15 mouse cellular contexts compared by ENCODE assay signal in the genomic region with DNA sequence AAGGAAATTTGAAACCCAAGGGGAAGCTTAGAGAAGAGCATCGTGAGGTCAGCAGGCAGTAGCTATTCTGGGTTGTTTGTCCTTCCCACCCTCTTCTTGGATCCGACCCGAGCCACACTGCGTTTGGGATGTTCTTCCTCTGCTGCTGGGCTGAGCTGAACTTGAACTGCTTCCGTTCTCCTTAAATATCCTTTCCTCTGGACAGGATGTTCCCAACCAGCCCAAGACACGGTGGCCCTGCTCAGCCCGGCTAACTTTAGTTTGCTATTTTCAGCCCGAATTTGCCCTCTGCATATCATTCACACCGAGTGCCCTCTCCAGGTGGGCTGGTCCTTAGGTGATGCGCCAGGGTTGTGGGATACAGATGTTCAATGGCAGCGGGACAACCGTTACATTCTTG. TPM values are rescaled to one million over a fixed set of nuclear protein-coding genes. Genes with fewer than 3 reads are reported as not detected.
DNase-seq lines count a peak whose midpoint lies in the region; ATAC-seq lines count a peak whose summit lies in the region.
"Had no signal": no experiment of that assay in that cellular context is flagged by ENCODE, and none has a peak within 500 bp of the region (broad histone marks: within the 10 kb centered on the region; RNA-seq: fewer than 3 reads in every experiment).

No protein-coding gene starts in this region.

- H3K4me2 ChIP-seq in kidney, embryonic 14.5 days (replicated peaks; ENCODE audit: low read depth, low read length) = no peak overlapping the region
- H3K4me2 ChIP-seq in neural tube, embryonic 15.5 days = no peak overlapping the region
- H3K4me2 ChIP-seq: hindbrain, embryonic 13.5 days; stomach, embryonic 15.5 days had no signal

- intact Hi-C loops in gastrocnemius, postnatal 14 days (cut with DNase I; ENCODE audit: low total_unique reads) = no loop called here

- H3K27me3 ChIP-seq in kidney, embryonic 14.5 days (ENCODE audit: control insufficient read depth, insufficient read depth, low read length) = no peaks in the 10 kb centered on the region
- no peaks in the 10 kb centered on the region for H3K27me3 ChIP-seq in neural tube, embryonic 15.5 days (replicated peaks)
- H3K27me3 ChIP-seq: hindbrain, embryonic 13.5 days; Patski; stomach, embryonic 15.5 days had no signal

- no peak overlapping the region for H3K4me3 ChIP-seq in kidney, embryonic 14.5 days (ENCODE audit: low read length)
- H3K4me3 ChIP-seq in neural tube, embryonic 15.5 days (replicated peaks) = no peak overlapping the region
- H3K4me3 ChIP-seq: embryonic facial prominence, embryonic 10.5 days; hindbrain, embryonic 13.5 days; stomach, embryonic 15.5 days had no signal

- H3K9me3 ChIP-seq in kidney, embryonic 14.5 days (ENCODE audit: control insufficient read depth, low read length) = no peaks in the 10 kb centered on the region
- no peaks in the 10 kb centered on the region for H3K9me3 ChIP-seq in neural tube, embryonic 15.5 days (replicated peaks)
- H3K9me3 ChIP-seq: embryonic facial prominence, embryonic 10.5 days; hindbrain, embryonic 13.5 days; stomach, embryonic 15.5 days had no signal

- no peaks in the 10 kb centered on the region for H3K36me3 ChIP-seq in kidney, embryonic 14.5 days (ENCODE audit: control insufficient read depth, insufficient read depth, low read length)
- H3K36me3 ChIP-seq in neural tube, embryonic 15.5 days = no peaks in the 10 kb centered on the region
- H3K36me3 ChIP-seq: embryonic facial prominence, embryonic 10.5 days; hindbrain, embryonic 13.5 days; stomach, embryonic 15.5 days had no signal

- no peak overlapping the region for H3K9ac ChIP-seq in kidney, embryonic 14.5 days (ENCODE audit: low read depth, low read length)
- no peak overlapping the region for H3K9ac ChIP-seq in neural tube, embryonic 15.5 days (replicated peaks)
- H3K9ac ChIP-seq: forebrain, postnatal 0 days; hindbrain, embryonic 13.5 days; stomach, embryonic 15.5 days had no signal

- no peak overlapping the region for H3K27ac ChIP-seq in kidney, embryonic 14.5 days (ENCODE audit: low read depth, low read length)
- H3K27ac ChIP-seq in neural tube, embryonic 15.5 days (replicated peaks) = no peak overlapping the region
- H3K27ac ChIP-seq: embryonic facial prominence, embryonic 10.5 days; hindbrain, embryonic 13.5 days; stomach, embryonic 15.5 days had no signal

- 53% methylated on average over 12 of the region's 12 CpGs for WGBS in kidney, embryonic 14.5 days
- WGBS in neural tube, embryonic 15.5 days = 73% methylated on average over 12 of the region's 12 CpGs

- DNase-seq in kidney, adult 11 months = peak; percentile 68
- peak; percentile 67 for DNase-seq in gastrocnemius, postnatal 14 days
- peak; percentile 77 for DNase-seq in kidney, adult 9 months
- peak; percentile 83 for DNase-seq in lung, postnatal 25 days (ENCODE audit: low spot score)
- no peak for DNase-seq in cerebellum, adult 8-10 months
- DNase-seq: forebrain, postnatal 0 days; liver; midbrain, embryonic 14.5 days had no signal

- no peaks in the 10 kb centered on the region for H3K4me1 ChIP-seq in kidney, embryonic 14.5 days (ENCODE audit: control insufficient read depth, insufficient read depth, low read length)
- H3K4me1 ChIP-seq in neural tube, embryonic 15.5 days = no peaks in the 10 kb centered on the region
- H3K4me1 ChIP-seq: hindbrain, embryonic 13.5 days; stomach, embryonic 15.5 days had no signal

- ATAC-seq in kidney, embryonic 14.5 days (ENCODE audit: low FRiP score, low TSS enrichment) = no peak
- ATAC-seq in monocyte, adult 5-6 weeks (replicated peaks; ENCODE audit: insufficient number of reproducible peaks, low FRiP score, low TSS enrichment, poor library complexity, severe bottlenecking) = no peak
- ATAC-seq in neural tube, embryonic 15.5 days (ENCODE audit: low FRiP score) = no peak
- ATAC-seq: forebrain, postnatal 0 days; Patski had no signal

RNA-seq across cellular contexts. Expression of gene Zmynd8, which starts 37.3 kb away (rescaled TPM):
- polyA plus RNA-seq in kidney, embryonic 14.5 days (2014; fragmentation: Nextera tagmentation; extraction: Ambion mirVana) = 44.3 and 61.1 TPM in 2 replicates
- 10 to 100 TPM; 20.7 to 22.0 TPM for total RNA-seq in gastrocnemius, postnatal 14 days (2021)
- 42.6 to 54.2 TPM (median 44.4 TPM) in 3 replicates for total RNA-seq in monocyte, adult 5-6 weeks (2017)
- polyA plus RNA-seq in neural tube, embryonic 15.5 days (2015; fragmentation: Nextera tagmentation; extraction: Ambion mirVana) = 79.3 and 79.5 TPM in 2 replicates

RNA-seq across cellular contexts. Expression of gene Ncoa3, which starts 56.3 kb away (rescaled TPM):
- 18.1 and 23.2 TPM in 2 replicates for polyA plus RNA-seq in kidney, embryonic 14.5 days (2014; fragmentation: Nextera tagmentation; extraction: Ambion mirVana)
- 10 to 100 TPM; 11.1 to 13.9 TPM for total RNA-seq in gastrocnemius, postnatal 14 days (2021)
- 73.0 to 105 TPM (median 76.8 TPM) in 3 replicates for total RNA-seq in monocyte, adult 5-6 weeks (2017)
- 13.3 and 14.6 TPM in 2 replicates for polyA plus RNA-seq in neural tube, embryonic 15.5 days (2015; fragmentation: Nextera tagmentation; extraction: Ambion mirVana)
